Mouse (Mus musculus) intestine, embryonic 16.5 days (tissue): ENCODE measurements around the gene Fam69b. TPM values are rescaled to one million over a fixed set of nuclear protein-coding genes. Genes with fewer than 3 reads are reported as not detected.

Experiments
- ATAC-seq: fragments of 200-750 bp; cut with Nextera tagmentation; 2 replicates; pipeline ENCODE4 v1.8.0; 2017; ENCODE audit warnings: moderate TSS enrichment, moderate library complexity
- H3K27ac ChIP-seq: fragments of 300-500 bp; sonication (generic); 2 replicates; pipeline ENCODE4 v1.5.1; 2014; ENCODE audit warnings: mild to moderate bottlenecking, low read length
- H3K27me3 ChIP-seq: fragments of 300-500 bp; sonication (generic); replicated peaks from 2 replicates; pipeline ENCODE4 v1.6.1; 2014; ENCODE audit warnings: low read length, control low read depth, mixed read lengths; ENCODE audit not compliant: control insufficient read depth, insufficient read depth
- H3K36me3 ChIP-seq: fragments of 300-500 bp; sonication (generic); 2 replicates; pipeline ENCODE4 v1.6.1; 2014; ENCODE audit warnings: low read length, control low read depth; ENCODE audit not compliant: control insufficient read depth, insufficient read depth
- H3K4me1 ChIP-seq: fragments of 300-500 bp; sonication (generic); 2 replicates; pipeline ENCODE4 v1.6.1; 2014; ENCODE audit warnings: low read length, control low read depth, mixed read lengths; ENCODE audit not compliant: control insufficient read depth, insufficient read depth
- H3K4me2 ChIP-seq: fragments of 300-500 bp; sonication (generic); 2 replicates; pipeline ENCODE4 v1.6.1; 2014; ENCODE audit warnings: low read depth, low read length, control low read depth
- H3K4me3 ChIP-seq: fragments of 300-500 bp; sonication (generic); 2 replicates; pipeline ENCODE4 v1.5.1; 2014; ENCODE audit warnings: mild to moderate bottlenecking, low read length
- H3K9ac ChIP-seq: fragments of 300-500 bp; sonication (generic); 2 replicates; pipeline ENCODE4 v1.6.1; 2014; ENCODE audit warnings: low read depth, low read length
- H3K9me3 ChIP-seq: fragments of 300-500 bp; sonication (generic); 2 replicates; pipeline ENCODE4 v1.6.1; 2016; ENCODE audit warnings: low read length, control low read depth; ENCODE audit not compliant: control insufficient read depth
- WGBS: fragments of 180-500 bp; shearing (Covaris S2); extraction: QIAGEN DNeasy Blood & Tissue Kit; methylation state at CpG from one replicate; pipeline ENCODE4 v1.1.7; 2014; 5-methylcytosine and 5-hydroxymethylcytosine counted together
- polyA plus RNA-seq: library from polyadenylated mRNA; unstranded; fragments of >200 nt; fragmentation: Nextera tagmentation; extraction: Ambion mirVana; gene quantifications from 2 replicates; pipeline ENCODE4 v1.2.1, GENCODE M21; 2015

Gene Fam69b
- polyA plus RNA-seq, 1 experiment from 2014 or later: 27.0 TPM

- H3K9ac ChIP-seq: no peak overlapping the region
- H3K27ac ChIP-seq: no peak overlapping the region
- no peak overlapping the region for H3K4me2 ChIP-seq
- WGBS: 83% methylated on average over 16 of the region's 16 CpGs
- H3K27me3 ChIP-seq: no peaks in the 10 kb centered on the region
- H3K4me3 ChIP-seq: no peak overlapping the region
- H3K36me3 ChIP-seq: peaks cover 10% of the 10 kb centered on the region
- no peak for ATAC-seq
- H3K9me3 ChIP-seq: no peaks in the 10 kb centered on the region
- H3K4me1 ChIP-seq: peaks cover 32% of the 10 kb centered on the region
Observed at GRCm38 (mm10) chr2:26632541-26633395, 4.5 kb downstream of the Fam69b start.

DNA sequence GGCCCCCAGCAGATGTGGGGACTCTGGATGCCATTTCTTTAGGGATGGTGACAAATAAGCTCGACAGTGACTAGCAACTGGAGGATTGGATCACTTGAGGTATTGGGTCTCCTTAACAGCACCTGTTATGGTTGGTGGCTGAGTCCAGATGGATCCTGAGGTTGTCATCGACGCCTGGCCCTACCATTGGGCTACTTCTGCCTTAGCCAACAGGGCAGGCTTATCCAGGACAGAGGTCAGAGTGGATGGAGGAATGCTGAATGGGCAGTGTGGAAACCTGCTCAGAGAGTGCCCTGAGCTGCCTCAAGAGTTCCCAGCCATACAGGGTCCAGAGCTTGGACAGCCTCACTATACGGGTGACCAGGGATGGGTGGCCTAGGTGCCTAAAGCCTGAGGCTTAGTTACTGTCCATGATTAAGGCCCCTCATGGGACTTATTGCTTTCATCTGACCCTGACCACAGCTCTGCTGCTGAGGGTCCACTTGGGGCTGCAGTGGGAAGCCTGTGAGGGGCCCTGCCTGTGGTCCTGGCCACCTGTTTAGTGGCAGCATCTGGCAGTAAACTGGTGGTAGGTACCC, 5.8 kb downstream of the Fam69b start:
- no peak overlapping the region for H3K4me2 ChIP-seq
- no peaks in the 10 kb centered on the region for H3K27me3 ChIP-seq
- H3K27ac ChIP-seq: no peak overlapping the region
- H3K9ac ChIP-seq: no peak overlapping the region
- no peaks in the 10 kb centered on the region for H3K9me3 ChIP-seq
- H3K4me3 ChIP-seq: no peak overlapping the region
- peaks cover 36% of the 10 kb centered on the region for H3K4me1 ChIP-seq
- 67% methylated on average over 4 of the region's 4 CpGs for whole genome bisulfite sequencing
- peaks cover 11% of the 10 kb centered on the region for H3K36me3 ChIP-seq
- no peak for ATAC-seq

DNA sequence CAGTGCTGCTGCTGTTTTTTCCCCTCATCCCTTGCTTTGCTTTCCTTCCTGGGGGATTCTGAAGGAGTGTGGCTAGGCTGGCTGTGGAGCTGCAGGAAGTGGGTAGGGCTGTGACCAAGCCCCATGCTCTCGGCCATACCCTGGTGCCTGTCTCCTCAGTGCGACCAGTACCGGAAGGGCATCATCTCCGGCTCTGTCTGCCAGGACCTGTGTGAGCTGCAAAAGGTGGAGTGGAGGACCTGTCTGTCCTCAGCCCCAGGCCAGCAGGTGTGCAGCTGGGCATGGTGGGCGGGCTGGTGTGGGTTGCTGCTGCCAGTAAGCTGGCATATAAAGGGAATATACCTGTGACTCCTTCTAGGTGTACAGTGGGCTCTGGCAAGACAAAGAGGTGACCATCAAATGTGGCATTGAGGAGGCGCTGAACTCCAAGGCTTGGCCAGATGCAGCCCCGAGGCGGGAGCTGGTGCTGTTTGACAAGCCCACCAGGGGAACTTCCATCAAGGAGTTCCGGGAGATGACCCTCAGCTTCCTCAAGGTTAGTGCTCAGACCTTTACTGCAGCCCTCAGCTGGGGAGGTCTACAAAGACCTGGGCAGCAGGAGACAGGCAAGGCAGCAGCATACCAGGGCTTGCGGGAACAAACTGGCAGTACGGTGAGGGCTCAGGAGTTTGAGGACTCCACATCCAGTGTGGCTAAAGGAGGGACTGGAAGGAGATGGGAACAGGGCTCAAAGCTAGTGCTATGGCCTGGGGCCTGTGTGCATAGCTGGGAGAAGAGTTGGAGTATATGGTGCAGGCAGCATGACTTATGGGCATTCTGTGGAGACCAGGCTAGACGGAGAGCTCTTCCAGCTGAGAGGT, 6.6 kb downstream of the Fam69b start:
- peaks cover 29% of the 10 kb centered on the region for H3K4me1 ChIP-seq
- H3K36me3 ChIP-seq: peaks cover 11% of the 10 kb centered on the region
- peak overlapping the region; percentile 25; the same call in 1 of the 2 replicates for H3K27ac ChIP-seq
- H3K27me3 ChIP-seq: no peaks in the 10 kb centered on the region
- no peak overlapping the region for H3K9ac ChIP-seq
- H3K4me2 ChIP-seq: no peak overlapping the region
- no peak overlapping the region for H3K4me3 ChIP-seq
- ATAC-seq: no peak
- H3K9me3 ChIP-seq: no peaks in the 10 kb centered on the region
- WGBS: 64% methylated on average over 12 of the region's 12 CpGs

DNA sequence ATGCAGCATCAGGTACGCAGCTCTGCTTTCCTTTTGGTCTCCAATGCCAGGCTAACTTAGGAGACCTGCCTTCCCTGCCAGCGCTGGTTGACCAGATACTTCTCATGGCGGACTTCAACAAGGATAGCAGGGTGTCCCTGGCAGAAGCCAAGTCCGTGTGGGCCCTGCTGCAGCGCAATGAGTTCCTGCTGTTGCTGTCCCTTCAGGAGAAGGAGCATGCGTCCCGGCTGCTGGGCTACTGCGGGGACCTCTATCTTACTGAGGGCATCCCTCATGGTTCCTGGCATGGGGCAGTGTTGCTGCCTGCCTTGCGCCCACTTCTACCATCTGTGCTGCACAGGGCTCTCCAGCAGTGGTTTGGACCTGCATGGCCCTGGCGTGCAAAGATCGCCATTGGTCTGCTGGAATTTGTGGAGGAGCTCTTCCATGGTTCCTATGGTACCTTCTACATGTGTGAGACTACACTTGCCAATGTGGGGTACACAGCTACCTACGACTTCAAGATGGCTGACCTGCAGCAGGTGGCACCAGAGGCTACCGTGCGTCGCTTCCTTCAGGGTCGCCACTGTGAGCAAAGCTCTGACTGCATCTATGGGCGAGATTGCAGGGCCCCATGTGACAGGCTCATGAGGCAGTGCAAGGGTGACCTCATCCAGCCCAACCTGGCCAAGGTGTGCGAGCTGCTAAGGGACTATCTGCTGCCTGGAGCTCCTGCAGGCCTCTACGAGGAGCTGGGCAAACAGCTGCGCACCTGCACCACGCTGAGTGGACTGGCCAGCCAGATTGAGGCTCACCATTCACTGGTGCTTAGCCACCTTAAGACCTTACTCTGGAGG, 7.5 kb downstream of the Fam69b start:
- 68% methylated on average over 21 of the region's 21 CpGs for WGBS
- Histone ChIP-seq H3K4me1 (peaks cover 26% of the 10 kb centered on the region), H3K27me3 (no peaks in the 10 kb centered on the region), H3K4me3 (no peak overlapping the region), H3K9ac (no peak overlapping the region), H3K4me2 (no peak overlapping the region), H3K36me3 (peaks cover 11% of the 10 kb centered on the region), H3K9me3 (no peaks in the 10 kb centered on the region), H3K27ac (peak overlapping the region; percentile 25; the same call in 1 of the 2 replicates)
- ATAC-seq: 0 out of 2 replicates have a peak, but pooled peaks have one; percentile 8

- Histone ChIP-seq H3K4me3 (no peak overlapping the region), H3K27ac (no peak overlapping the region), H3K4me2 (no peak overlapping the region), H3K9me3 (no peaks in the 10 kb centered on the region), H3K9ac (no peak overlapping the region), H3K36me3 (peaks cover 11% of the 10 kb centered on the region), H3K27me3 (no peaks in the 10 kb centered on the region), H3K4me1 (peaks cover 23% of the 10 kb centered on the region)
- 31% methylated on average over 2 of the region's 2 CpGs for WGBS
- ATAC-seq: no peak
Observed at GRCm38 (mm10) chr2:26636325-26636635, 8.0 kb downstream of the Fam69b start.

DNA sequence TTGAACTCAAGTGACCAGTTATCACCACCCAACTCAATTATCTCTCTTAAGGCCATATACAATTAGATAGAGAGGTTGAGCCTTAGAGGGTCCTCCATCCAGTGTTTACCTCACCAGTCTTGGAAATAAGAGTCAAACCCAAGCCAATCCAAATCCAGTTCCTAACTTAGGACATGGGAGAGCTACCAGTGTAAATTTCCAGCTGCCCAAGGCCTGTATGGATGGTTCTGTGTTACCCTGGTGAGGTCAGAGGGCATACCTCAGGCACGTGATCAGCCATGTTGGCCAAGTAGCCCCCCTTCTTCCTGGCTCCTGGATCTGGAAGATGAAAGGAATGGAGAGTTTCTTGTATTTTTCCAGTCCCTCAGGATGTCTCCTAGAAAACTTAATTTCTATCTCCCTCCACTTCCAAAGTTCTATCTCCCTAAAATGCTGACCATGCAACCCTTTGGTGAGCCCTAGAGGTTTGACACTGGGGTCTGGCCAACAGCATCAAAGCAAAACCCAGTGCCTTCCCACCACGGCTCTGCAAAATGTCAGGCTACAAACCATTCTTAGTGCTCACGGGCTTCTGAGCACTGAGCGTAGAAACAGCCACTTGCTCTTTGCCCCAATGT, 9.2 kb downstream of the Fam69b start:
- peaks cover 11% of the 10 kb centered on the region for H3K36me3 ChIP-seq
- no peaks in the 10 kb centered on the region for H3K9me3 ChIP-seq
- no peak overlapping the region for H3K9ac ChIP-seq
- ATAC-seq: no peak
- H3K4me2 ChIP-seq: peak overlapping the region; percentile 62; the same call in 1 of the 2 replicates
- H3K27ac ChIP-seq: no peak overlapping the region
- no peaks in the 10 kb centered on the region for H3K27me3 ChIP-seq
- H3K4me3 ChIP-seq: no peak overlapping the region
- H3K4me1 ChIP-seq: peaks cover 25% of the 10 kb centered on the region
- 75% methylated on average over 4 of the region's 4 CpGs for WGBS

DNA sequence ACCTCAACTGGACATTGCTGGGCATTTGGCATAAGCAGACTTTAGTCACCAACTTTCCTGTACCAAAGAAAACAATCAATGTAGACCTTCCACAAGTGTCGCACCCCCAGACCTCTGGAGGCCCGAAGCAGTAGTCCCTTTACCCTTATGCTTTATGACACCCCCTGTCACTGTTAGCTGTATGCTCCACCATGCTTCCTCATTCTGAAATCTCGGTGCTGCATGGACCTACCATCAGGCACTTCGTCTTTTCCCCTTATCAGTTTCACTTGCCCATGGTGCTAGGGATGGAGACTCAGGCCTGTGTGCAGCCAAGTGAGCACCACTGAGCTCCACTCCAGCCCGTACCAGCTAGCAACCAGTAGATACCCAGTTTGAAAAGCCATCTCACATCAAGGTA, 9.8 kb downstream of the Fam69b start:
- Histone ChIP-seq H3K9me3 (no peaks in the 10 kb centered on the region), H3K4me1 (peaks cover 25% of the 10 kb centered on the region), H3K9ac (peak overlapping the region; percentile 92; the same call in 1 of the 2 replicates), H3K4me3 (peak overlapping the region; percentile 91), H3K36me3 (peaks cover 11% of the 10 kb centered on the region), H3K27me3 (no peaks in the 10 kb centered on the region), H3K4me2 (peak overlapping the region; percentile 62), H3K27ac (0 out of 2 replicates have a peak overlapping the region, but pooled peaks have one; percentile 25)
- WGBS: 77% methylated on average over 5 of the region's 5 CpGs
- ATAC-seq: no peak

DNA sequence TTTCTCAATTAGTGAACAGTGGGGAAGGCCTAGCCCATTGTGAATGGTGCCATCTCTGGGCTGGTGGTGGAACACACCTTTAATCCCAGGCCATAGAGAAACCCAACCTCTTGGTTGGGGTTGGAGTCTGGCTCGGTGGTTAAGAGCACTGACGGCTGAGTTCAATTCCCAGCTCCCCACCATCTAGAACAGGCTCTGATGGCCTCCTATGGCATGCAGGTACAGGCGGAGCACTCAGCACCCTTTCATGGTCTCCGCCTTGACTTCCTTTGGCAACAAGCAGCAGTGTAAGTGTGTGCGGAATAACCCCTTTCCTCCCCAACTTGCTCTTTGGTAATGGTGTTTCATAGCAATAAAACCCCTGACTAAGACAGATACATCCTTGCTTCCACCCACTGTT, 10.3 kb downstream of the Fam69b start:
- ATAC-seq: no peak
- Histone ChIP-seq H3K9ac (peak overlapping the region; percentile 92), H3K4me2 (peak overlapping the region; percentile 62), H3K4me3 (peak overlapping the region; percentile 91), H3K9me3 (no peaks in the 10 kb centered on the region), H3K27ac (peak overlapping the region; percentile 25; the same call in 1 of the 2 replicates), H3K27me3 (no peaks in the 10 kb centered on the region), H3K36me3 (peaks cover 11% of the 10 kb centered on the region), H3K4me1 (peaks cover 25% of the 10 kb centered on the region)
- 51% methylated on average over 5 of the region's 5 CpGs for WGBS
